Mouse (Mus musculus) neural tube, embryonic 11.5 days (tissue): ENCODE results near the gene Arf4. TPM values are rescaled to one million over a fixed set of nuclear protein-coding genes. Genes with fewer than 3 reads are reported as not detected.
A peak's percentile ranks its signal among the peaks of the same experiment; 100 is the strongest.

ENCODE experiments used
- ATAC-seq: fragments of 200-750 bp; cut with Nextera tagmentation; 2 replicates; pipeline ENCODE4 v1.8.0; 2017; ENCODE audit warnings: moderate number of reproducible peaks, mild to moderate bottlenecking, moderate TSS enrichment, moderate library complexity; ENCODE audit not compliant: insufficient read depth, low FRiP score, low TSS enrichment
- DNase-seq: peaks from one replicate; pipeline ENCODE4 v3.0.0-alpha.2; 2015; ENCODE audit warnings: low spot score
- H3K27ac ChIP-seq: fragments of 300-500 bp; sonication (generic); 2 replicates; pipeline ENCODE4 v1.5.1; 2014; ENCODE audit warnings: low read depth, mild to moderate bottlenecking, low read length
- H3K27me3 ChIP-seq: fragments of 300-500 bp; sonication (generic); 2 replicates; pipeline ENCODE4 v1.6.1; 2014; ENCODE audit warnings: mild to moderate bottlenecking, low read length, mixed read lengths; ENCODE audit not compliant: control insufficient read depth, insufficient read depth
- H3K36me3 ChIP-seq: fragments of 300-500 bp; sonication (generic); 2 replicates; pipeline ENCODE4 v1.6.1; 2014; ENCODE audit warnings: mild to moderate bottlenecking, low read length, moderate library complexity, mixed read lengths; ENCODE audit not compliant: control insufficient read depth, insufficient read depth
- H3K4me1 ChIP-seq: fragments of 300-500 bp; sonication (generic); 2 replicates; pipeline ENCODE4 v1.6.1; 2014; ENCODE audit warnings: low read length, mixed read lengths; ENCODE audit not compliant: control insufficient read depth, insufficient read depth
- H3K4me2 ChIP-seq: fragments of 300-500 bp; sonication (generic); 2 replicates; pipeline ENCODE4 v1.6.1; 2014; ENCODE audit warnings: low read depth, mild to moderate bottlenecking, moderate library complexity
- H3K4me3 ChIP-seq: fragments of 300-500 bp; sonication (generic); 2 replicates; pipeline ENCODE4 v1.5.1; 2014; ENCODE audit warnings: low read depth, low read length
- H3K9ac ChIP-seq: fragments of 300-500 bp; sonication (generic); 2 replicates; pipeline ENCODE4 v1.6.1; 2014; ENCODE audit warnings: mild to moderate bottlenecking, low read length
- H3K9me3 ChIP-seq: fragments of 300-500 bp; sonication (generic); 2 replicates; pipeline ENCODE4 v1.6.1; 2016; ENCODE audit warnings: low read length; ENCODE audit not compliant: control insufficient read depth
- WGBS: fragments of 180-500 bp; shearing (Covaris S2); extraction: QIAGEN DNeasy Blood & Tissue Kit; methylation state at CpG from one replicate; pipeline ENCODE4 v1.1.7; 2014; 5-methylcytosine and 5-hydroxymethylcytosine counted together
- polyA plus RNA-seq: library from polyadenylated mRNA; unstranded; fragments of >200 nt; fragmentation: Nextera tagmentation; extraction: Ambion mirVana; gene quantifications from 2 replicates; pipeline ENCODE4 v1.2.1, GENCODE M21; 2014

The Arf4 gene
- polyA plus RNA-seq, 1 experiment from 2014 or later: 640 TPM

DNA sequence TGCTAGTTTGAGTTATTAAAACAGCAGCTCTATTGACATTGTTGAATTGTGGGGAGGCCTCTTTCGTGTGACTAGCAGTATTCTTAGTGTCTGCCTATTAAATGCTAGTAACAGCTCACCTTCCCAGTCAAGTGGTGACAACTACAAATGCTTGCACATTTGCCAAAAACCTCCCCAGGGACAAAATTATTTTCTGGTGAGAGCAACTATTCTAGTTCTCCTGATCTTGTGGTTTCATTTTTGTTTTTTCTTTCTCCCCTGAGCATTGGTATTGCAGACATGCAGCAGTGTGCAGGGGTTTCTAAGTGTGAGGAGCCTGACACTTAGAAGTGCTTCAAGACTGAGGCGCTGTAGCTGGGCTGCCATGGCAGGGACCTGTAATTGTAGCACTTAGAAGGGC lies 9.9 kb downstream of the Arf4 start:
- ATAC-seq (no peak), DNase-seq (no peak)
- no peaks in the 10 kb centered on the region for H3K9me3 ChIP-seq
- no peaks in the 10 kb centered on the region for H3K27me3 ChIP-seq
- H3K4me2 ChIP-seq: no peak overlapping the region
- no peak overlapping the region for H3K9ac ChIP-seq
- no peak overlapping the region for H3K4me3 ChIP-seq
- H3K27ac ChIP-seq: no peak overlapping the region
- no peaks in the 10 kb centered on the region for H3K36me3 ChIP-seq
- H3K4me1 ChIP-seq: peaks cover 4% of the 10 kb centered on the region
- WGBS: 85% methylated on average over 2 of the region's 2 CpGs

- ATAC-seq (no peak), DNase-seq (no peak)
- Histone ChIP-seq H3K4me3 (no peak overlapping the region), H3K27ac (no peak overlapping the region), H3K4me2 (no peak overlapping the region), H3K9ac (no peak overlapping the region), H3K36me3 (0 out of 2 replicates have a peak, but pooled peaks cover 3% of the 10 kb centered on the region), H3K27me3 (no peaks in the 10 kb centered on the region), H3K9me3 (no peaks in the 10 kb centered on the region), H3K4me1 (no peaks in the 10 kb centered on the region)
Measured at GRCm38 (mm10) chr14:26651901-26652300, 14.0 kb downstream of the Arf4 start.

DNA sequence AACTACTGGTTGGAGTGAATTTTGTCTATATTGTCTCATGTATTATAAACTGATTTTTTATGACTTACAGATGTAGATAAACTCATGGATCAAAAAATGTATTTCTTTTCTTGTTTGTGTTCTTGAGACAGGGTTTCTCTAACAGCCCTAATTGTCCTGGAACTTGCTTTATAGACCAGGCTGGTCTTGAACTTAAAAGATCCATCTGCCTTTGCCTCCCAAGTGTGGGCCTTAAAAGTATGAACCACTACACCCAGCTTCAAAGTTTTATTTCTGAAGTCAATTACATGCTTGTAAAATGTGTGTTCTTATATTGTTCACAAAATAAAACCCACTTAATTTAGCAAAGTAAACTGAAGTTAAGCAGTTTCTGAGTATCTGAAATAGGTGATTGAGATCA lies 20.3 kb downstream of the Arf4 start:
- no peak for ATAC-seq
- no peak for DNase-seq
- Histone ChIP-seq H3K9ac (no peak overlapping the region), H3K27me3 (no peaks in the 10 kb centered on the region), H3K4me2 (no peak overlapping the region), H3K36me3 (peaks cover 6% of the 10 kb centered on the region; the same call in 1 of the 2 replicates), H3K4me1 (no peaks in the 10 kb centered on the region), H3K9me3 (no peaks in the 10 kb centered on the region), H3K27ac (no peak overlapping the region), H3K4me3 (no peak overlapping the region)

DNA sequence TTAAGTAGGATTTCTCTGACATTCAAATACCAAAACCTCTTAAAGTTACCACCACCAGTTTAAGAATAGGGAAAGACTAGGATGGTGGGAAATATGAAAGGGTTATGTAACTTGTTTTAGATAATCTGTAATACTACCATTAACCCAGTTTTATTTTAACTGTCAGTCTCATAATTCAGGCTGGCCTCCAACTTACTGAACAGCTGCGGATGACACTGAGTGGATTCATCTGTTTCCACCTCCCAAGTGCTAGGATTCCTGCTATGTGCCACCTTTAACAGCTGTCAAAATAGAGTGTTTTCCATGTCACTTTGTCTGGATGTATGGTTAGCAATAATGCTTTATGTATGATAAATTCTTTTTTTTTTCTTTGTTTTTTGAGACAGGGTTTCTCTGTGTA lies 22.4 kb downstream of the Arf4 start:
- no peaks in the 10 kb centered on the region for H3K4me1 ChIP-seq
- no peak overlapping the region for H3K27ac ChIP-seq
- H3K9me3 ChIP-seq: no peaks in the 10 kb centered on the region
- 93% methylated on average over 1 of the region's 1 CpGs for WGBS
- DNase-seq (no peak), ATAC-seq (no peak)
- H3K9ac ChIP-seq: no peak overlapping the region
- no peaks in the 10 kb centered on the region for H3K27me3 ChIP-seq
- no peak overlapping the region for H3K4me3 ChIP-seq
- H3K4me2 ChIP-seq: no peak overlapping the region
- peaks cover 3% of the 10 kb centered on the region; the same call in 1 of the 2 replicates for H3K36me3 ChIP-seq

- no peak overlapping the region for H3K4me3 ChIP-seq
- no peak overlapping the region for H3K27ac ChIP-seq
- WGBS: 90% methylated on average over 3 of the region's 3 CpGs
- H3K27me3 ChIP-seq: no peaks in the 10 kb centered on the region
- DNase-seq: no peak
- H3K9ac ChIP-seq: no peak overlapping the region
- H3K4me2 ChIP-seq: no peak overlapping the region
- peaks cover 3% of the 10 kb centered on the region for H3K4me1 ChIP-seq
- no peaks in the 10 kb centered on the region for H3K9me3 ChIP-seq
- ATAC-seq: no peak
- H3K36me3 ChIP-seq: peaks cover 3% of the 10 kb centered on the region; the same call in 1 of the 2 replicates
Measured at GRCm38 (mm10) chr14:26662016-26662415, 24.1 kb downstream of the Arf4 start.

GRCm38 (mm10) chr14:26662488-26662887 lies 24.6 kb downstream of the Arf4 start:
- H3K27me3 ChIP-seq: no peaks in the 10 kb centered on the region
- peaks cover 6% of the 10 kb centered on the region for H3K4me1 ChIP-seq
- ATAC-seq (no peak), DNase-seq (no peak)
- 90% methylated on average over 2 of the region's 2 CpGs for WGBS
- H3K27ac ChIP-seq: no peak overlapping the region
- no peak overlapping the region for H3K4me2 ChIP-seq
- H3K9me3 ChIP-seq: no peaks in the 10 kb centered on the region
- H3K36me3 ChIP-seq: peaks cover 3% of the 10 kb centered on the region; the same call in 1 of the 2 replicates
- H3K9ac ChIP-seq: no peak overlapping the region
- H3K4me3 ChIP-seq: no peak overlapping the region

DNA sequence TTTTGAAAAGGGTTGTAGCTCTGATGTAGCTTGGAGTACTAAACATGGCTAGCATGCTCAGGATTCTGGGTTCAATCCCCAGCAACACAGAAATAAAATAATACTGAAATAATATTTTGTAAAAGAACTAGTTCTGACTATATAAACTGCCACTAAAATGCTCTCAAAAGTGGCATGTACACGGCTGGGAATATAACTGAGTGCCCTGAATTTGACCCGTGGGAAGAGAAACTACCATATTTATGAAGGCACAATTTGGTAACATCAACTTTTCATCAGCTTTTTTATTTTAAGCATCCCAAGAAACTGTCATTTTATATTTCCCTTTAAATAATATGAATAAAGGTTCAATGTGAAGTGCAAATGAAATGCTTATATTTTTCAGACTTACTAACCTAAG lies 26.0 kb downstream of the Arf4 start:
- Histone ChIP-seq H3K4me2 (no peak overlapping the region), H3K4me3 (no peak overlapping the region), H3K9me3 (no peaks in the 10 kb centered on the region), H3K36me3 (no peaks in the 10 kb centered on the region), H3K27me3 (no peaks in the 10 kb centered on the region), H3K4me1 (peaks cover 11% of the 10 kb centered on the region), H3K9ac (no peak overlapping the region), H3K27ac (no peak overlapping the region)
- WGBS: 91% methylated on average over 2 of the region's 2 CpGs
- ATAC-seq (no peak), DNase-seq (no peak)

DNA sequence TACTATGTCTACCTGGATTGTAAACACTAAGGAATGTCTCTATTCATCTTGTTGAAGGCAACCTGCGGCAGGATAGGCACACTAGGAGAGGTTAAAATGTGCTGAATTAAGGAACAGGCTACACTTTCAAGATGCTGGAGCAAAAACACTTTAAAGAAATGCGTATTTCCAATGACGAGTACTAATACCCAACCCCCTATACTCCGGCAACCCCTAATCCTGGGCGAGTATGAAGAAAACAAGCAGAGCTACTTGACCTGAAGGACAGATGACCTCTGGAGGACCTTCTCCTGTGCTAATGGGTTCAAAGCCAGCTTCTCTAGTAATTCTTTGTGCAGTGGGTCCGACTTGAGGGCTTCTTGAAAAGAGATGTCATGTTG lies 30.1 kb downstream of the Arf4 start:
- Histone ChIP-seq H3K9me3 (no peaks in the 10 kb centered on the region), H3K4me3 (peak overlapping the region; percentile 98), H3K9ac (peak overlapping the region; percentile 87), H3K36me3 (no peaks in the 10 kb centered on the region), H3K27ac (no peak overlapping the region), H3K4me2 (peak overlapping the region; percentile 79), H3K27me3 (no peaks in the 10 kb centered on the region), H3K4me1 (peaks cover 11% of the 10 kb centered on the region)
- no peak for DNase-seq
- ATAC-seq: no peak
- 26% methylated on average over 6 of the region's 6 CpGs for WGBS

DNA sequence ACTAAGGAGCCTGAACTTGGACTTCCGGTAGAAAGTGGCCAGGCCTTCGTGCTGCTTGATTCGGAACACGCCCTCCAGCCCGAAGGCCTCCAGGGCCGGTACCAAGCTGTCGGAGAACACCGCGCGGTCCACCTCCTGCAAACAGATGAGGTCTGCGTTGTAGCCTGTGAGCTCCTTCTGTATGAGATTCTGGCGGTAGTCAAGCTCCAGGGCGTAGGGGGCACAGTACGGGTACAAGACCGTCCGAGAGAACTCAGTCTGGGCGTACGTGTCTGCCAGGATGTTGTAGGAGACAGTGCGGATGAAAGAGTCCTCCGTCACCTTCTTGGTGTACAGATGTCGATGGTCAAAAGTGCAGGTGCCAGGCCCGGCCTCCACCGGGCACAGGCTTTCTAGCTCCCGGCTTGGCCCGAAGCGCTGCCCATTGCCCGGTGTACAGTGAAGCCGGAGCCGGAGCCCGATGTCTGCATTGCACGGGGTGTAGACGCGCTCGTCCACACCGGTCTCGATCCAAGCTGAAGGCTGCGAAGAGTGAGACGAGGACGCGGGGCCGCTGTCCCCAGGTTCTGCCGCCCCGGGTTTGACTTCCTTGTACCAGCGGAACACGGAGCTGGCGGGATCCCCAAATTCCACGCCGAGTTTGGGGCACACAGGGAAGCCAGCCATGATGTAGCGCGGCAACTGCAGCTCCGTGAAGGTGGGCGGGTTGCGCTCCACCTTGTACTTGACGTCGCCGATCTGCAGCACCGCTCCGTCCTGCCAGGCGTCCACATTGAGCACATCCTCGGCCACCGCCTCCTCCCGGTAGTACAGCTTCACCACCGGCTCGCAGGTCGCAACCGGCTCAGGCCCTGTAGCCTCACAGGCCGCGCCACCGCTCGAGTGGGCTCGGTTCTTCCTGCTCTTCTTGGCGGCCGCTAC lies 30.8 kb downstream of the Arf4 start:
- Histone ChIP-seq H3K27me3 (no peaks in the 10 kb centered on the region), H3K27ac (peak overlapping the region; percentile 63), H3K4me1 (peaks cover 11% of the 10 kb centered on the region), H3K36me3 (no peaks in the 10 kb centered on the region), H3K9me3 (no peaks in the 10 kb centered on the region), H3K4me2 (peak overlapping the region; percentile 79), H3K4me3 (peak overlapping the region; percentile 98), H3K9ac (peak overlapping the region; percentile 87)
- ATAC-seq (peak; percentile 41), DNase-seq (peak; percentile 13)
- 2% methylated on average over 73 of the region's 73 CpGs for WGBS
